Mouse (Mus musculus): ENCODE results near the gene Dbp.

Gene Dbp

GRCm38 (mm10) chr7:45730727-45731431 is 26.0 kb downstream of the Dbp start:
- H3K27me3 ChIP-seq (ENCODE audit: insufficient read depth, low read length): no peaks in the 10 kb centered on the region
- TF ChIP-seq NANOG (IDR thresholded peaks at IDR 0.05; ENCODE audit: borderline replicate concordance, low read length): no peak
- TF ChIP-seq CTCF (conservative IDR thresholded peaks at IDR 0.05; ENCODE audit: low read length): peak; percentile 76

GRCm38 (mm10) chr7:45733477-45733876 is 28.6 kb downstream of the Dbp start:
- no peak for TF ChIP-seq NANOG (IDR thresholded peaks at IDR 0.05; ENCODE audit: borderline replicate concordance, low read length)
- no peak for TF ChIP-seq CTCF (conservative IDR thresholded peaks at IDR 0.05; ENCODE audit: low read length)
- TF ChIP-seq POU5F1 (IDR thresholded peaks at IDR 0.05; ENCODE audit: borderline replicate concordance, low read length): no peak
- Histone ChIP-seq H3K4me1 (replicated peaks; ENCODE audit: low read depth, low read length) (peaks cover 55% of the 10 kb centered on the region), H3K4me3 (replicated peaks; ENCODE audit: low read length) (no peak overlapping the region), H3K36me3 (ENCODE audit: insufficient read depth, low read length) (peaks cover 12% of the 10 kb centered on the region), H3K27me3 (ENCODE audit: insufficient read depth, low read length) (no peaks in the 10 kb centered on the region), H3K9me3 (ENCODE audit: low read length) (no peaks in the 10 kb centered on the region)

More at GRCm38 (mm10) chr7:45730727-45731431, 26.0 kb downstream of the Dbp start:
- Histone ChIP-seq H3K4me1 (replicated peaks; ENCODE audit: low read depth, low read length) (peaks cover 57% of the 10 kb centered on the region), H3K9me3 (ENCODE audit: low read length) (no peaks in the 10 kb centered on the region), H3K4me3 (replicated peaks; ENCODE audit: low read length) (no peak overlapping the region), H3K36me3 (ENCODE audit: insufficient read depth, low read length) (peaks cover 26% of the 10 kb centered on the region)

GRCm38 (mm10) chr7:45739162-45739763 is 34.4 kb downstream of the Dbp start:
- no peaks in the 10 kb centered on the region for H3K36me3 ChIP-seq (ENCODE audit: insufficient read depth, low read length)
- H3K4me1 ChIP-seq (replicated peaks; ENCODE audit: low read depth, low read length): peaks cover 26% of the 10 kb centered on the region
- H3K9me3 ChIP-seq (ENCODE audit: low read length): no peaks in the 10 kb centered on the region
- no peaks in the 10 kb centered on the region for H3K27me3 ChIP-seq (ENCODE audit: insufficient read depth, low read length)
- H3K4me3 ChIP-seq (replicated peaks; ENCODE audit: low read length): no peak overlapping the region
- peak; percentile 20; the same call in 1 of the 2 replicates for TF ChIP-seq CTCF (conservative IDR thresholded peaks at IDR 0.05; ENCODE audit: low read length)
- no peak for TF ChIP-seq POU5F1 (IDR thresholded peaks at IDR 0.05; ENCODE audit: borderline replicate concordance, low read length)

GRCm38 (mm10) chr7:45739820-45740219 is 34.9 kb downstream of the Dbp start:
- Histone ChIP-seq H3K4me3 (replicated peaks; ENCODE audit: low read length) (no peak overlapping the region), H3K36me3 (ENCODE audit: insufficient read depth, low read length) (no peaks in the 10 kb centered on the region), H3K9me3 (ENCODE audit: low read length) (no peaks in the 10 kb centered on the region), H3K27me3 (ENCODE audit: insufficient read depth, low read length) (no peaks in the 10 kb centered on the region), H3K4me1 (replicated peaks; ENCODE audit: low read depth, low read length) (peaks cover 24% of the 10 kb centered on the region)
- TF ChIP-seq CTCF (conservative IDR thresholded peaks at IDR 0.05; ENCODE audit: low read length): no peak
- no peak for TF ChIP-seq POU5F1 (IDR thresholded peaks at IDR 0.05; ENCODE audit: borderline replicate concordance, low read length)
- TF ChIP-seq NANOG (IDR thresholded peaks at IDR 0.05; ENCODE audit: borderline replicate concordance, low read length): no peak

- TF ChIP-seq NANOG (IDR thresholded peaks at IDR 0.05; ENCODE audit: borderline replicate concordance, low read length) (no peak), CTCF (conservative IDR thresholded peaks at IDR 0.05; ENCODE audit: low read length) (no peak), POU5F1 (IDR thresholded peaks at IDR 0.05; ENCODE audit: borderline replicate concordance, low read length) (no peak)
- H3K4me3 ChIP-seq (replicated peaks; ENCODE audit: low read length): no peak overlapping the region
Observed at GRCm38 (mm10) chr7:45741308-45741707, 36.4 kb downstream of the Dbp start.

GRCm38 (mm10) chr7:45741777-45742176 is 36.9 kb downstream of the Dbp start:
- Histone ChIP-seq H3K27me3 (ENCODE audit: insufficient read depth, low read length) (no peaks in the 10 kb centered on the region), H3K4me3 (replicated peaks; ENCODE audit: low read length) (no peak overlapping the region), H3K4me1 (replicated peaks; ENCODE audit: low read depth, low read length) (peaks cover 17% of the 10 kb centered on the region), H3K9me3 (ENCODE audit: low read length) (no peaks in the 10 kb centered on the region), H3K36me3 (ENCODE audit: insufficient read depth, low read length) (no peaks in the 10 kb centered on the region)
- TF ChIP-seq NANOG (IDR thresholded peaks at IDR 0.05; ENCODE audit: borderline replicate concordance, low read length): no peak
- TF ChIP-seq CTCF (conservative IDR thresholded peaks at IDR 0.05; ENCODE audit: low read length): no peak
- no peak for TF ChIP-seq POU5F1 (IDR thresholded peaks at IDR 0.05; ENCODE audit: borderline replicate concordance, low read length)

More at GRCm38 (mm10) chr7:45741308-45741707, 36.4 kb downstream of the Dbp start:
- no peaks in the 10 kb centered on the region for H3K27me3 ChIP-seq (ENCODE audit: insufficient read depth, low read length)
- no peaks in the 10 kb centered on the region for H3K36me3 ChIP-seq (ENCODE audit: insufficient read depth, low read length)
- no peaks in the 10 kb centered on the region for H3K9me3 ChIP-seq (ENCODE audit: low read length)
- H3K4me1 ChIP-seq (replicated peaks; ENCODE audit: low read depth, low read length): peaks cover 15% of the 10 kb centered on the region

- peaks cover 23% of the 10 kb centered on the region for H3K4me1 ChIP-seq (replicated peaks; ENCODE audit: low read depth, low read length)
- H3K36me3 ChIP-seq (ENCODE audit: insufficient read depth, low read length): no peaks in the 10 kb centered on the region
- peak overlapping the region; percentile 51 for H3K4me3 ChIP-seq (replicated peaks; ENCODE audit: low read length)
- H3K9me3 ChIP-seq (ENCODE audit: low read length): no peaks in the 10 kb centered on the region
- H3K27me3 ChIP-seq (ENCODE audit: insufficient read depth, low read length): no peaks in the 10 kb centered on the region
- TF ChIP-seq POU5F1 (IDR thresholded peaks at IDR 0.05; ENCODE audit: borderline replicate concordance, low read length): no peak
- TF ChIP-seq CTCF (conservative IDR thresholded peaks at IDR 0.05; ENCODE audit: low read length): no peak; the same call in 1 of the 2 replicates
- no peak for TF ChIP-seq NANOG (IDR thresholded peaks at IDR 0.05; ENCODE audit: borderline replicate concordance, low read length)
Observed at GRCm38 (mm10) chr7:45742338-45742737, 37.5 kb downstream of the Dbp start.

GRCm38 (mm10) chr7:45744387-45744786 is 39.5 kb downstream of the Dbp start:
- Histone ChIP-seq H3K9me3 (ENCODE audit: low read length) (no peaks in the 10 kb centered on the region), H3K36me3 (ENCODE audit: insufficient read depth, low read length) (no peaks in the 10 kb centered on the region), H3K4me1 (replicated peaks; ENCODE audit: low read depth, low read length) (peaks cover 24% of the 10 kb centered on the region), H3K4me3 (replicated peaks; ENCODE audit: low read length) (no peak overlapping the region), H3K27me3 (ENCODE audit: insufficient read depth, low read length) (no peaks in the 10 kb centered on the region; the same call in 1 of the 2 replicates)
- TF ChIP-seq NANOG (IDR thresholded peaks at IDR 0.05; ENCODE audit: borderline replicate concordance, low read length) (no peak), CTCF (conservative IDR thresholded peaks at IDR 0.05; ENCODE audit: low read length) (no peak), POU5F1 (IDR thresholded peaks at IDR 0.05; ENCODE audit: borderline replicate concordance, low read length) (no peak)
